Mouse (Mus musculus): ENCODE measurements at regions not wholly inside any gene's neighbourhood (a gene's known extent, or its start where the extent isn't known, plus 50 kb on each side); places are given as distances from the start of the nearest gene placed in this dataset.

GRCm38 (mm10) chr7:70481880-70482279 is 115.3 kb upstream of the Nr2f2 start:
- DNase-seq (ENCODE audit: low spot score in 2 of 2) = no peak

- no peak for DNase-seq (ENCODE audit: low spot score in 2 of 2)
Measured at GRCm38 (mm10) chr7:70472786-70473185, 106.3 kb upstream of the Nr2f2 start.

- DNase-seq (ENCODE audit: low spot score in 2 of 2) = no peak
Measured at GRCm38 (mm10) chr7:70470557-70470956, 104.0 kb upstream of the Nr2f2 start.

GRCm38 (mm10) chr7:70462131-70462530 is 95.6 kb upstream of the Nr2f2 start:
- no peak for DNase-seq (ENCODE audit: low spot score in 2 of 2)

DNA sequence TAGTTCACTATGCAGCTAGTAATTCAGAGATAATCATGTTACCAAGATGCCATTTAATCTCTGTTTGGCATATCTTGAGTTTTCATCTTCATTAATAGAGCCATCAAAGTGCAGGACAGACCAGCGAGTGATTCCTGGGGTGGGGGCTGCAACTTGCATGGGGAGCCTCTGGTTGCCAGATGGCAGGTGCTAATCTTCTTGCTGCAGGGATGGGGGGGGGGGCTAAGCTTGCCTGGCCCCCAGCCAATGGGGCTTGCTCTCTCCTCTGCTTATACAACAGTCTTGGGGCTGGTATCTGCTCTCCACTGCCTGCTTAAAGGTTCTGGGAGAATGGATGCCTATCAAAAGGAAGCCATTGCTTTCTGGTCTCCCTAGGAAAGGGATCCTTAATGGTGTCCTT is 88.0 kb upstream of the Nr2f2 start:
- no peak for DNase-seq (ENCODE audit: low spot score in 2 of 2)

DNA sequence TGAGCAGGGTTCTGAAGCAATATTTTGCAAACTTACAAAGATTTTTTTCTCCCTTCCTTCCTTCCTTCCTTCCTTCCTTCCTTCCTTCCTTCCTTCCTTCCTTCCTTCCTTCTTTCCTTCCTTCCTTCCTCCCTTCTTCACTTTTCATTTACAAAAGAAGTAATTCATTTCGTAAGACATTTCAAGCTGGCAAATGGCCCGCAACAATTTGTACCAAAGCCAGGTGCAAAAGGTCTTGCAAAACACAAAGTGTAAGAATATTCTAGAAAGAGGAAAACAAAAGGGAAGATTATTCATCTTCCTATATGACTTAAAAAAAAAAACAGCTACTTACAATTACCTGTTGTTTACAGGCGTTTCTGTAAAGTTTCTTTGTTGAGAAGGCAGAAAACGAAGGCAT is 86.3 kb upstream of the Nr2f2 start:
- DNase-seq (ENCODE audit: low spot score in 2 of 2) = no peak

DNA sequence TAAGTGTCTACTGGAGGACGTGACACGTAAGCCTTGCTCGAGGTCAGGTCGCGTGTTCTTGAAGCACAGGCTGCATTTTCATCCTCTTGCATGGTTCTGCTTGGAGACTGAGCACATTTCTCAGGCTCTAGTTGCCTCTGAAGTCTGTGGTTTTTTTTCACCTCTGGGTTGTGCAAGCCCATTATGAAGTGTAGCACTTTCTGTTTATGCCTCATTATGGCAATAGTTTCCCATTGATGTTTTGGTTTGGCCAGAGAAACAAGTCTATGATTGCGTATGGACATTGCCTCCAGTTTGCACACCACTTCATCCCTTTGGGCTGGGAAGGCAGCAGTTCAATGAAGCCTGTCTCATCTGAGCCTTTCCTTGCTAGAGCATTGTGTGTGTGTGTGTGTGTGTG is 72.4 kb upstream of the Nr2f2 start:
- DNase-seq (ENCODE audit: low spot score in 2 of 2) = no peak

GRCm38 (mm10) chr7:70433838-70434237 is 67.3 kb upstream of the Nr2f2 start:
- DNase-seq (ENCODE audit: low spot score in 2 of 2) = no peak

DNA sequence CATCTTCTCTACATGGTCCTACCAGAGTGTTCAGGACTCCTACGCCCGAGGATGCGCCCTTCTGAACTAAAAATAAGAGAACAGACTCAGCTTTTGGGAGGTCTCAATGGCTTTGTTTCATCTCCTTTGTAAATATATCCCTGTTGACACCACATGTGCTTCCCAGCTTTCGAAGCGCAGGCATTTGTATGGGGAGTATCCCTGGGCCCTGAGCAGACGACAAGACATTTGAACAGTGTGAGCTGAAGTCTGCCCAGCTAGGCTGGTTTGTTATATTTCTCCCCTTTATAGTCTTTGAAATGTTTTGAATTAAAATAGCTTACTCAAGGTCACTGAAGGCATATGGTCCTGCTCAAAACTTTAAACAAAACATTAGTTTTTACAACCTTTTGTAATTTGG is 66.8 kb upstream of the Nr2f2 start:
- no peak for DNase-seq (ENCODE audit: low spot score in 2 of 2)

DNA sequence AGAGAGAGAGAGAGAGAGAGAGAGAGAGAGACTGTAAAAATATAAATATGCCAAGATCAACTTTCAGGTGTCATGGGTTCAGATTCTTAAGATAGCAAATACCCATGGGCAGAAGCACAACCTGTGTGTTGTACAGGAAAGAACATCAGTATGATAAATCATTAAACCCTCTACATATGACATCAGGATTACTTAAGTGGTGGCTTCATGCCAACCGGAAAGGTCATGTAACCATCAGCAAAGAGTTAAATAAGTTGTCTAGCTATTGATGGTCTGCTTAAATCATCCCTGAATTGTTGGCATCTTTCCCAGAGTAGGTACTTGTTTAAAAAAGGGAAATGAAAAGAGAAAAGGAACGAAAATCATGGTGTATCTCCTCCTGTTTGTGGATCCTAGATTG is 65.2 kb upstream of the Nr2f2 start:
- DNase-seq (ENCODE audit: low spot score in 2 of 2) = no peak

DNA sequence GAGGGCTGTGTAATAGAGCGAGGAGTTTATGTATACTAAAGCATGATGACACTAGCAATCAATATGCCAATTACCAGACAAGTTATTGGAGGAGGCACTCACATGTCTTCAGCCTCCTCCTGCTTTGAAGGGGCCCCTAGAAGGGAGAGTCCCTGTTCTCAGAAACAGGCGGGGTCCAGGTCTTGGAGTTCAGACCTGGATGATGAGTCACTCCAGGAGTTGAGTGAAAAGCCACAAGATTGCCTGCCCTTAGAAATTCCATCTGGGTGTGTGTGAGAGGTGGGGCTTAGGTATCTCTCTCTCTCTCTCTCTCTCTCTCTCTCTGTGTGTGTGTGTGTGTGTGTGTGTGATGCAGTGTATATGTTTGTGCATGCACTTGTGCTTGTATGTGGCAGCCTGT is 62.8 kb upstream of the Nr2f2 start:
- no peak for DNase-seq (ENCODE audit: low spot score in 2 of 2)

- DNase-seq (ENCODE audit: low spot score in 2 of 2) = no peak
Measured at GRCm38 (mm10) chr7:70424231-70424620, 57.7 kb upstream of the Nr2f2 start.

DNA sequence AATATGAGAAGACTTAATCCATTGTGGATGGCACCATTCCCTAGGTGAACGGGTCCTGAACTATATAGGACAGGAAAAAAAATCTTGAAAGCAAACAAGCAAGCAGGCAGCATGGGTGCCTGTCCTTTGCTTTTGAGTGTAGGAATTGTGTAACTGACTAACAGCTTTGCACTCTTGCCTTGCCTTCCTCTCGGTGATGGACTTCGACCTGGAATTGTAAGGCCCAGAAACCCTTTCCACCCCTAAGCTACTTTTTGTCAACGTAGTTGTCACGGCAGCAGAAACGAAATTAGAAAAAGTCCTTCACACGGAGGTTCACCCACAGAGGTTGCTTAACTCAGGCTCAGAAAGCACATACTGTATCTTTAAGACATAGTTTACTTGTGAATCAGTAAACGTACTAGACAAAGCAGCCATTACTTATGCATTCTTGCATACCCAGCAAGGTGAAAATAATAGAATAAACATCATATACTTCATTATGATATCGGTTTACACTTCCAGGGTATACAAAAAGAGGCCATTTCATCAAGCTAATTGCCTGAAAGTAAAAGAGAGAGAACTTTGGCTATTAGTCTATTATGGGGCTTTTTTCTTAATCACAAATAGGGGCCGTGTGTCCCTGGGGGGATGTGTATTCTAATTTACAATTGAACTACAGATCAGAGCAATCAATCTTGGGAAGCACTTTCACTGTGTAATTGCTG is 57.1 kb upstream of the Nr2f2 start:
- no peak for DNase-seq (ENCODE audit: low spot score in 2 of 2)

DNA sequence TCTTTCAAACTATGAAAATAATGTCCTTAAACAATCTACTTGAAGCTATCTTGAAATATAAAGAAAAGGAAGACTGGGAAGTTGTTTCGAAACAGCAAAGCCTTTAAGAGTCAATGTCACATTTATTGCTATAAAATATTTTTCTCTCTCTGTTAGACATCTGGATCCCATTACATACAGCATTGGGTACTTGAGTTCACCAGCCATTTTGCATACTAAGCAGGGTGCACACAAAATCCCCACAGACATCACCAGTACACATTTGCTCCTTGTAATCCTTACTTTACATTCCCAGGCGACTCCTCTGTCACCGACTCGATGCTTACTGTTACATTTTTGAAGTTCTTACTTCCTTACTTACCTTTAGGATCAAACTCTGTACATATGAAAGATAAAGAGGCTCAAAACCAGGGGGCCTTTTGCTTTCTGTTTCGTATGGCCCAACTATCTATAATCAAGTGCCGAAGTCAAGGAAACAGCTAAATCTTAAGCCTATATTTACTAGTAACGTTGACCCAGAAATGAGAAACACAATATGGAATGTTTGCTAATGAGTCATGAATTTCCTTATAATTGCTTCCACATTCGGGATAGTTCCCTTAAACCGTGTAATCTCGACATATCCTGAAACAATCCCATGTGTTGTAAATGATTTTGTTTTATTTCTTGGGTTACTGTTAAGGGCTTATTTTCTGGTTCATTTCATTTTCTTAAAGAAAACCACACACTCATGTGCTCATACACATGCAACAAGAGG is 49.8 kb upstream of the Nr2f2 start:
- DNase-seq (ENCODE audit: low spot score in 2 of 2) = no peak
